Mouse (Mus musculus) heart, embryonic 16.5 days (tissue): Measurements from ENCODE around the gene Ifnl3. TPM values are rescaled to one million over a fixed set of nuclear protein-coding genes. Genes with fewer than 3 reads are reported as not detected.

Experiments
- ATAC-seq: fragments of 200-750 bp; cut with Nextera tagmentation; replicated peaks from 2 replicates; pipeline ENCODE4 v1.8.0; 2017; ENCODE audit warnings: moderate number of reproducible peaks; ENCODE audit not compliant: insufficient read depth, low FRiP score; ENCODE audit errors: extremely low read depth
- H3K27ac ChIP-seq: fragments of 300-500 bp; sonication (generic); 2 replicates; pipeline ENCODE4 v1.5.1; 2014; ENCODE audit warnings: mild to moderate bottlenecking, low read length, control low read depth, moderate library complexity
- H3K27me3 ChIP-seq: fragments of 300-500 bp; sonication (generic); 2 replicates; pipeline ENCODE4 v1.6.1; 2014; ENCODE audit warnings: low read length, mixed read lengths; ENCODE audit not compliant: control insufficient read depth, insufficient read depth
- H3K36me3 ChIP-seq: fragments of 300-500 bp; sonication (generic); 2 replicates; pipeline ENCODE4 v1.6.1; 2014; ENCODE audit not compliant: control insufficient read depth, insufficient read depth
- H3K4me1 ChIP-seq: fragments of 300-500 bp; sonication (generic); 2 replicates; pipeline ENCODE4 v1.6.1; 2014; ENCODE audit warnings: low read length, mixed read lengths; ENCODE audit not compliant: control insufficient read depth, insufficient read depth
- H3K4me2 ChIP-seq: fragments of 300-500 bp; sonication (generic); 2 replicates; pipeline ENCODE4 v1.6.1; 2014; ENCODE audit warnings: low read depth, mild to moderate bottlenecking, control low read depth, low read length
- H3K4me3 ChIP-seq: fragments of 300-500 bp; sonication (generic); 2 replicates; pipeline ENCODE4 v1.5.1; 2014; ENCODE audit warnings: mild to moderate bottlenecking, control low read depth, low read length
- H3K9ac ChIP-seq: fragments of 300-500 bp; sonication (generic); 2 replicates; pipeline ENCODE4 v1.6.1; 2014; ENCODE audit warnings: low read length, control low read depth
- H3K9me3 ChIP-seq: fragments of 300-500 bp; sonication (generic); replicated peaks from 2 replicates; pipeline ENCODE4 v1.6.1; 2016; ENCODE audit warnings: low read length; ENCODE audit not compliant: control insufficient read depth
- whole genome bisulfite sequencing: fragments of 180-500 bp; shearing (Covaris S2); extraction: QIAGEN DNeasy Blood & Tissue Kit; methylation state at CpG from one replicate; pipeline ENCODE4 v1.1.7; 2014; 5-methylcytosine and 5-hydroxymethylcytosine counted together
- microRNA-seq: library from miRNA; unstranded; fragments of <30 nt; microRNA quantifications from one replicate; pipeline ENCODE4, GENCODE M21; 2017
- polyA plus RNA-seq: library from polyadenylated mRNA; unstranded; fragments of >200 nt; fragmentation: Nextera tagmentation; extraction: Ambion mirVana; gene quantifications from 2 replicates; pipeline ENCODE4 v1.2.1, GENCODE M21; 2015

Ifnl3 gene
- polyA plus RNA-seq, 1 experiment from 2014 or later = not detected

DNA sequence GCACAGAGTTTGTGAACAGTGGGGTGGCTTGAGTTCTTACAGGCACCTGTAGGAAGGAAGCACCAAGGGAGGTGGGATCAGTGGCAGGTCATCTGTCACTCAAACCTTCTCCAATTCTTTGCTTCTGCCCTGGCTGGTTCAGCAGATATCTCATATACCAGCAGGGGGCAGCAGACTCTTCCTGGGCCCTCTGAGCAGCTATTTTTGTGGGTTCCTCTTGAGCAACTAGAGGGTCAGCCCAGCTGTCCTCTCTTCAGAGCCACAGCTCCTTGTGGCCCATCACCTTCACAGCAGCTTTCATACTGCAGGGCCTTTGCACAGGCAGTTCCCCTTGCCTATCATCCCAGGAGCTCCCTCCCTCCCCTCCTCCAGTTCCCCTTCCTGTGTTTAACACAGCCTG lies 45.6 kb downstream of the Ifnl3 start:
- no peak overlapping the region for H3K4me3 ChIP-seq
- H3K36me3 ChIP-seq = peaks cover 18% of the 10 kb centered on the region
- no peaks in the 10 kb centered on the region for H3K27me3 ChIP-seq
- H3K4me1 ChIP-seq = peaks cover 31% of the 10 kb centered on the region
- ATAC-seq = no peak
- no peaks in the 10 kb centered on the region for H3K9me3 ChIP-seq
- H3K4me2 ChIP-seq = no peak overlapping the region
- H3K9ac ChIP-seq = no peak overlapping the region
- no peak overlapping the region for H3K27ac ChIP-seq

DNA sequence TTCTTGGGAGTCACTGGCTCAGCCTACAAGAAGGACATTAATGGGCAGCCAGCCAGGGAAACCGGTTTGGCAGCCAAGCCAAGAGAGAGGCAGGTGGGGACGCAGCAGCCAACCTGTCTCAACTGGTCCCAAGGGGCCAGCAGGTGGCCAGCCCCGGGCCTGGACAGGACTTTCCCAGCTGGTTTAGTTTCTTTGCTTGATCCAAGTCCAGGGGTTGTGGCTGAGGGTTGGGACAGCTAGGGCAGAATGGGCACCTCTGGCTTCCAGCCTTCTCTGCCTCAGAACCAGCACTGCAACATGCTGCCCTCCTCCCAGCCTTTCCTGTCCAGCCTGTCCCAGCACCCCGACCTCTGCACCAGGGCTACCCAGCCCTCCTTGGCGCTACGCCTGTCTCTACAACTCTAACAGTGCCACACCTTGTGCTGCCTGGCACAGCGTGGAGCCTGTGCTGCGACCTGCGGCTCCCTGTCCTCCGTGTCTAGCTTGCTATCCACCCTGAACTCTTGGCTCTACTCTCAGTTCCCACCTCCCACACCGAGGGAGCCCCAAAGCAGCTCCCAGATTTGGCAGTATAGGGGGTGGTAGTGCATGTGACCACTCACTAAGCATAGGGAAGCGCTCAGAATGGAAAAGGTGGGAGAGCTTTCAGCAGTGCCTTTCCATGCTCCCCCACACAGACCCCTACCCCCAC lies 47.8 kb downstream of the Ifnl3 start:
- Histone ChIP-seq H3K4me1 (peaks cover 32% of the 10 kb centered on the region), H3K27ac (peak overlapping the region; percentile 47), H3K9me3 (no peaks in the 10 kb centered on the region), H3K27me3 (no peaks in the 10 kb centered on the region), H3K4me3 (no peak overlapping the region), H3K4me2 (no peak overlapping the region), H3K36me3 (peaks cover 13% of the 10 kb centered on the region), H3K9ac (peak overlapping the region; percentile 45; the same call in 1 of the 2 replicates)
- peak; percentile 19; the same call in 1 of the 2 replicates for ATAC-seq
- WGBS = 59% methylated on average over 12 of the region's 12 CpGs

DNA sequence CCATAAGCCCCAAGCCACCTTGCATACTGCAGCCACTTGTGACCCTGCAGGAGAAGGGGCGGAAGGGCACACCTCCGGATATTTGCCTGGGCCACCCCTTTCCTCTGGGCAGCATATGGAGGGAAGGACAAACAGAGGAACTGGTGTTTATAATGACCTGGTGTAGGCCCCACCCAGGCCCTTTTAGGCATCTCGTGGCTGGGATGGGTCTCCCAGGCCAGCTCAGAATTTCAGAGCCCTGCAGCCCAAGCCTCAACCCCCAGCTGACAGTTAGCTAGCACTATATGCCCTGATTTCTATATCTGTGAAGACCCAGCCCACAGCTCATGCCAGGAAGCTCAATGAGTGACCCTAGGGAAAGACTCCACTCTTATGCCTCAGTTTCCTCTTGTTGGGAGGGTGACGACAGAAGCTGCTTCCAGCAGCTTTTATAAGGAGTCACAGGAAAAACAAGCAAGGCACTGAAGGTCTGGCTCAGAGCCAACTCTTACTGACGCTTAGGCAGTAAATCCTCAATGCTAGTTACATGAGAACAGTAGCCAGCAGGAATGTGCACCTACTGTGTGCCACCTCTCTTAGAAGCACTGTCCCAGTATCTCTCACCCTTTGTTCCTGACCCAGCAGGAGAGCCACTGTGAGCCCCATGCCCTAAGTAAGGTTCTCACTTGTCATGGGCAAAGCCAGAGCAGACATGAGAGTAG lies 48.5 kb downstream of the Ifnl3 start:
- peak overlapping the region; percentile 45 for H3K9ac ChIP-seq
- H3K27me3 ChIP-seq = no peaks in the 10 kb centered on the region
- WGBS = 34% methylated on average over 5 of the region's 5 CpGs
- no peaks in the 10 kb centered on the region for H3K9me3 ChIP-seq
- no peak overlapping the region for H3K4me3 ChIP-seq
- peaks cover 11% of the 10 kb centered on the region for H3K36me3 ChIP-seq
- no peak overlapping the region for H3K4me2 ChIP-seq
- peaks cover 35% of the 10 kb centered on the region for H3K4me1 ChIP-seq
- ATAC-seq = no peak
- peak overlapping the region; percentile 47 for H3K27ac ChIP-seq

- 75% methylated on average over 5 of the region's 5 CpGs for WGBS
- peaks cover 50% of the 10 kb centered on the region for H3K4me1 ChIP-seq
- H3K9ac ChIP-seq = no peak overlapping the region; the same call in 1 of the 2 replicates
- no peak overlapping the region for H3K27ac ChIP-seq
- no peaks in the 10 kb centered on the region for H3K27me3 ChIP-seq
- no peak for ATAC-seq
- H3K4me2 ChIP-seq = no peak overlapping the region
- H3K36me3 ChIP-seq = peaks cover 2% of the 10 kb centered on the region
- H3K9me3 ChIP-seq = no peaks in the 10 kb centered on the region
- no peak overlapping the region for H3K4me3 ChIP-seq
These were observed 50.1 kb downstream of the Ifnl3 start for GRCm38 (mm10) chr7:28572689-28573088.

GRCm38 (mm10) chr7:28573236-28573635 lies 50.6 kb downstream of the Ifnl3 start:
- peaks cover 56% of the 10 kb centered on the region for H3K4me1 ChIP-seq
- no peak for ATAC-seq
- no peak overlapping the region for H3K27ac ChIP-seq
- no peak overlapping the region for H3K4me2 ChIP-seq
- 93% methylated on average over 3 of the region's 3 CpGs for WGBS
- H3K27me3 ChIP-seq = no peaks in the 10 kb centered on the region
- no peaks in the 10 kb centered on the region for H3K9me3 ChIP-seq
- no peaks in the 10 kb centered on the region for H3K36me3 ChIP-seq
- no peak overlapping the region for H3K4me3 ChIP-seq
- H3K9ac ChIP-seq = no peak overlapping the region; the same call in 1 of the 2 replicates

Small RNA genes within 50 kb of the gene (microRNA-seq; reads per million reads assigned to microRNA genes)
- not detected for gene Mir7049

Other genes starting within 250 kb of the Ifnl3 start
- gene Eid2b, start 245.1 kb upstream of the Ifnl3 start, polyA plus RNA-seq = 6.6 and 7.3 TPM in 2 replicates
- not detected in 2 replicates for gene Selenov, start 231.7 kb upstream of the Ifnl3 start, polyA plus RNA-seq
- 0.16 and 0.17 TPM in 2 replicates for gene Dll3, start 220.6 kb upstream of the Ifnl3 start, polyA plus RNA-seq
- gene Timm50, start 210.8 kb upstream of the Ifnl3 start, polyA plus RNA-seq = 130 and 132 TPM in 2 replicates
- gene Supt5, start 184.1 kb upstream of the Ifnl3 start, polyA plus RNA-seq = 62.8 and 66.2 TPM in 2 replicates
- 506 and 555 TPM in 2 replicates for gene Rps16, start 172.2 kb upstream of the Ifnl3 start, polyA plus RNA-seq
- gene Plekhg2, start 150.2 kb upstream of the Ifnl3 start, polyA plus RNA-seq = 35.8 and 41.8 TPM in 2 replicates
- 15.4 and 18.5 TPM in 2 replicates for gene Zfp36, start 142.6 kb upstream of the Ifnl3 start, polyA plus RNA-seq
- gene Med29, start 130.1 kb upstream of the Ifnl3 start, polyA plus RNA-seq = 41.3 and 50.1 TPM in 2 replicates
- gene Paf1, start 129.9 kb upstream of the Ifnl3 start, polyA plus RNA-seq = 78.9 and 79.9 TPM in 2 replicates
- gene Gmfg, start 85.4 kb upstream of the Ifnl3 start, polyA plus RNA-seq = 17.9 and 32.7 TPM in 2 replicates
- gene Lrfn1, start 70.9 kb upstream of the Ifnl3 start, polyA plus RNA-seq = 0.72 and 0.80 TPM in 2 replicates
- gene Ifnl2, start 12.4 kb upstream of the Ifnl3 start, polyA plus RNA-seq = not detected in 2 replicates
- not detected in 2 replicates for gene Sycn, start 18.0 kb downstream of the Ifnl3 start, polyA plus RNA-seq
- not detected in 2 replicates for gene Nccrp1, start 24.4 kb downstream of the Ifnl3 start, polyA plus RNA-seq
- gene Samd4b, start 75.3 kb downstream of the Ifnl3 start, polyA plus RNA-seq = 16.0 and 20.6 TPM in 2 replicates
- 25.1 and 30.0 TPM in 2 replicates for gene Pak4, start 75.3 kb downstream of the Ifnl3 start, polyA plus RNA-seq
- gene Acp7, start 108.5 kb downstream of the Ifnl3 start, polyA plus RNA-seq = not detected in 2 replicates
- 3.6 TPM in 2 replicates for gene Fbxo27, start 170.0 kb downstream of the Ifnl3 start, polyA plus RNA-seq
- 6.7 and 7.5 TPM in 2 replicates for gene Fbxo17, start 194.0 kb downstream of the Ifnl3 start, polyA plus RNA-seq
- gene Mrps12, start 219.0 kb downstream of the Ifnl3 start, polyA plus RNA-seq = 122 TPM in 2 replicates
- gene Sars2, start 219.2 kb downstream of the Ifnl3 start, polyA plus RNA-seq = 20.8 and 21.4 TPM in 2 replicates
- not detected in 2 replicates for gene Ccer2, start 233.3 kb downstream of the Ifnl3 start, polyA plus RNA-seq
- 60.4 and 65.1 TPM in 2 replicates for gene Sirt2, start 243.9 kb downstream of the Ifnl3 start, polyA plus RNA-seq
- 34.7 and 41.0 TPM in 2 replicates for gene Nfkbib, start 244.7 kb downstream of the Ifnl3 start, polyA plus RNA-seq